In genomic region chr9:104594550-104594949, GRCm38 (mm10) we compare ENCODE assay signal across 13 mouse cellular contexts. TPM values are rescaled to one million over a fixed set of nuclear protein-coding genes. Genes with fewer than 3 reads are reported as not detected.
A peak's percentile ranks its signal among the peaks of the same experiment; 100 is the strongest.
DNase-seq lines count a peak whose midpoint lies in the region; ATAC-seq and TF ChIP-seq lines count a peak whose summit lies in the region.
"Had no signal": no experiment of that assay in that cellular context is flagged by ENCODE, and none has a peak within 500 bp of the region (broad histone marks: within the 10 kb centered on the region; RNA-seq: fewer than 3 reads in every experiment).

No protein-coding gene starts in this region.

- no peaks in the 10 kb centered on the region for H3K27me3 ChIP-seq in midbrain, postnatal 0 days (ENCODE audit: insufficient read depth, low read length)
- no peaks in the 10 kb centered on the region for H3K27me3 ChIP-seq in midbrain, embryonic 16.5 days (ENCODE audit: control insufficient read depth, insufficient read depth, low read depth, low read length)
- no peaks in the 10 kb centered on the region for H3K27me3 ChIP-seq in hindbrain, embryonic 15.5 days
- H3K27me3 ChIP-seq: embryonic facial prominence, embryonic 12.5 days had no signal

- H3K4me3 ChIP-seq in midbrain, postnatal 0 days (ENCODE audit: low read depth, low read length): no peak overlapping the region
- no peak overlapping the region for H3K4me3 ChIP-seq in midbrain, embryonic 16.5 days (ENCODE audit: low read depth, low read length)
- no peak overlapping the region for H3K4me3 ChIP-seq in hindbrain, embryonic 15.5 days
- H3K4me3 ChIP-seq: embryonic facial prominence, embryonic 12.5 days; gastrocnemius, adult 2 months; left cerebral cortex, adult 2 months had no signal

- TF ChIP-seq CTCF in midbrain, postnatal 0 days (IDR thresholded peaks at IDR 0.05): no peak

- peak; percentile 71 for DNase-seq in heart, adult 11 months
- DNase-seq in heart, adult 8-10 months (ENCODE audit: low spot score): no peak
- DNase-seq in midbrain, postnatal 0 days (ENCODE audit: low spot score): peak; percentile 83
- no peak for DNase-seq in spleen, postnatal 14 days (ENCODE audit: low spot score in 2 of 2)
- DNase-seq in left cerebral cortex, adult 9 months (ENCODE audit: low spot score in 2 of 2): no peak
- DNase-seq: gastrocnemius, adult 2 months; thymus, postnatal 14 days had no signal

- no peak for ATAC-seq in midbrain, postnatal 0 days (ENCODE audit: low FRiP score)
- no peak for ATAC-seq in midbrain, embryonic 16.5 days
- peak; percentile 65; the same call in 1 of the 2 replicates for ATAC-seq in hindbrain, embryonic 15.5 days (ENCODE audit: low FRiP score, low read depth)
- ATAC-seq: activated CD4-positive, CD25-positive, alpha-beta regulatory T cell, adult 4 months had no signal

- H3K9ac ChIP-seq in midbrain, postnatal 0 days (replicated peaks; ENCODE audit: low read length, poor library complexity, severe bottlenecking): no peak overlapping the region
- no peak overlapping the region for H3K9ac ChIP-seq in midbrain, embryonic 16.5 days (ENCODE audit: low read depth, low read length)
- H3K9ac ChIP-seq in hindbrain, embryonic 15.5 days: no peak overlapping the region
- H3K9ac ChIP-seq: embryonic facial prominence, embryonic 12.5 days had no signal

- H3K36me3 ChIP-seq in midbrain, postnatal 0 days (ENCODE audit: insufficient read depth, low read length): no peaks in the 10 kb centered on the region
- H3K36me3 ChIP-seq in midbrain, embryonic 16.5 days (ENCODE audit: control insufficient read depth, insufficient read depth, low read length): no peaks in the 10 kb centered on the region
- no peaks in the 10 kb centered on the region for H3K36me3 ChIP-seq in hindbrain, embryonic 15.5 days
- H3K36me3 ChIP-seq: embryonic facial prominence, embryonic 12.5 days had no signal

- no peak overlapping the region for H3K4me2 ChIP-seq in midbrain, postnatal 0 days (ENCODE audit: low read depth, low read length, poor library complexity, severe bottlenecking)
- H3K4me2 ChIP-seq in midbrain, embryonic 16.5 days (ENCODE audit: low read length): no peak overlapping the region
- H3K4me2 ChIP-seq in hindbrain, embryonic 15.5 days: no peak overlapping the region
- H3K4me2 ChIP-seq: embryonic facial prominence, embryonic 12.5 days had no signal

- no peaks in the 10 kb centered on the region for H3K9me3 ChIP-seq in midbrain, postnatal 0 days (ENCODE audit: low read length)
- H3K9me3 ChIP-seq in midbrain, embryonic 16.5 days (replicated peaks; ENCODE audit: control insufficient read depth, low read length, poor library complexity, severe bottlenecking): no peaks in the 10 kb centered on the region; the same call in 1 of the 2 replicates
- H3K9me3 ChIP-seq in hindbrain, embryonic 15.5 days: no peaks in the 10 kb centered on the region
- H3K9me3 ChIP-seq: embryonic facial prominence, embryonic 12.5 days had no signal

- no peaks in the 10 kb centered on the region for H3K4me1 ChIP-seq in midbrain, postnatal 0 days (ENCODE audit: insufficient read depth, low read length)
- H3K4me1 ChIP-seq in midbrain, embryonic 16.5 days (ENCODE audit: control insufficient read depth, insufficient read depth, low read length): peaks cover 2% of the 10 kb centered on the region; the same call in 1 of the 2 replicates
- peaks cover 7% of the 10 kb centered on the region for H3K4me1 ChIP-seq in hindbrain, embryonic 15.5 days (replicated peaks)
- H3K4me1 ChIP-seq: embryonic facial prominence, embryonic 12.5 days had no signal

- 46% methylated on average over 5 of the region's 5 CpGs for WGBS in midbrain, postnatal 0 days
- WGBS in midbrain, embryonic 16.5 days: 42% methylated on average over 5 of the region's 5 CpGs
- 38% methylated on average over 5 of the region's 5 CpGs for WGBS in hindbrain, embryonic 15.5 days

- no peak overlapping the region for H3K27ac ChIP-seq in midbrain, postnatal 0 days (ENCODE audit: low read depth, low read length)
- no peak overlapping the region; the same call in 1 of the 2 replicates for H3K27ac ChIP-seq in midbrain, embryonic 16.5 days (ENCODE audit: low read length)
- peak overlapping the region; percentile 52; the same call in 1 of the 2 replicates for H3K27ac ChIP-seq in hindbrain, embryonic 15.5 days (replicated peaks)
- H3K27ac ChIP-seq: embryonic facial prominence, embryonic 12.5 days; gastrocnemius, adult 2 months; left cerebral cortex, adult 2 months; macrophage had no signal

RNA-seq across cellular contexts. Expression of gene Cpne4, which starts 47.5 kb away (rescaled TPM):
- under 1 TPM; 0.25 to 0.40 (median 0.32) TPM for total RNA-seq in heart, adult 8-10 months (2022)
- 25.5 and 29.3 TPM in 2 replicates for total RNA-seq in midbrain, postnatal 0 days (2014; rRNA removed)
- polyA plus RNA-seq in midbrain, postnatal 0 days (2015; fragmentation: Nextera tagmentation; extraction: Ambion mirVana): 38.3 and 38.5 TPM in 2 replicates
- 29.1 and 33.2 TPM in 2 replicates for polyA plus RNA-seq in midbrain, embryonic 16.5 days (2015; fragmentation: Nextera tagmentation; extraction: Ambion mirVana)
- polyA plus RNA-seq in hindbrain, embryonic 15.5 days (2015; fragmentation: Nextera tagmentation; extraction: Ambion mirVana): 13.9 and 15.2 TPM in 2 replicates
- total RNA-seq: gastrocnemius, adult 2 months had no signal
- polyA plus RNA-seq: activated CD4-positive, CD25-positive, alpha-beta regulatory T cell, adult 4 months; macrophage had no signal

Comparison
In these comparisons a context has a peak if more than half of its experiments do, and no peak if none do; other contexts are left out.
1. DNase-seq: peak in heart, adult 11 months (single experiment) and midbrain, postnatal 0 days (single experiment); none in heart, adult 8-10 months (single experiment), spleen, postnatal 14 days (0 of 2) and left cerebral cortex, adult 9 months (0 of 2).